Mouse (Mus musculus) megakaryocyte progenitor cell, adult 5-6 weeks (primary cell): ENCODE measurements around the gene Zfp398. TPM values are rescaled to one million over a fixed set of nuclear protein-coding genes. Genes with fewer than 3 reads are reported as not detected.
A peak's percentile ranks its signal among the peaks of the same experiment; 100 is the strongest.

Experiments used
- ATAC-seq: replicated peaks from 2 replicates; pipeline ENCODE4 v1.8.0; 2016; ENCODE audit warnings: mild to moderate bottlenecking, moderate TSS enrichment, inconsistent platforms; ENCODE audit not compliant: poor library complexity
- total RNA-seq, 2 experiments: library from RNA; stranded (forward) in 1 of 2; stranded (reverse) in 1 of 2; fragments of 157-497, 149-512 nt in 1 of 2; fragments of 200-1000 nt in 1 of 2; gene quantifications; 2 replicates each; pipeline versions ENCODE4 v1.2.3 to v1.2.4; 2015 to 2017

Zfp398 gene
- total RNA-seq, 2 experiments from 2014 or later, result 13.7 to 24.0 TPM

GRCm38 (mm10) chr6:47888812-47889383 is 53.4 kb downstream of the Zfp398 start:
- ATAC-seq, result peak; percentile 26; the same call in 1 of the 2 replicates

DNA sequence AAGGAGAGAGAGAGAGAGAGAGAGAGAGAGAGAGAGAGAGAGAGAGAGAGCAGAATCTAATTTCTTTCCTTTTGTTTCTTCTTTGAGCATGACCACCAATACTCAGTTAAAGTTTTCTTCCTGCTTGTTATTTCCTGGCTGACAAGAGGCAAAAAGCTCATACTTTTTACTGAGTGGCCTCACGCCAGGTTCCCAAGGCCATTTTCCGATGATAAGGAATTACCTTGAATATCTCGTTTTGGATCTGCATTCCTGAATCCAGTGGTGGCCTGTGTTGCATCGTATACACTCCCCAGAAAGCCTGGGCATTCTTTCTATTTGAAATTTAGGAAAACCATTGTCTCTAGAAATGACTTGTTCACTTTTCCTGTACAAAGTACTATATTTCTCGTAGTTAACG is 64.0 kb downstream of the Zfp398 start:
- ATAC-seq, result no peak

- no peak for ATAC-seq
Measured at GRCm38 (mm10) chr6:47903587-47903986, 68.1 kb downstream of the Zfp398 start.

DNA sequence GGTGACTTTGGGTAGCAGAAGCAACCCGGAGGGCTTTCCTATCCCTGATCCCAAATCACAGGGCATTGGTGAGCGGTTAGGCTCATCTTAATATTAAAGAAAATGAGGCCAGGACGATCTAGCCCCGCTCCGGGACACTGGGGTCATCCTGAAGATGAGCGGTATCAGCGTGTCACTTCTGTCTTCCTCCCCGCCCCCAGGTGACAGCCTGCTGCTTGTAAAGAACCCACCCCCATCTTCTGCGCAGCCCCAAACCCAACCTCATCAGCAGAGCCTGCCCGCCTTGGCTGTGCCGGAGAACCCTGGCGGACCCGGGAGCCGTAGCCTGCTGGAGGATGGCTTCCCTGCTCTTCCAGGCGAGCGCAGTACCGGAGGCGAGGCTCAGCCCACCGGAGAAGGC is 68.9 kb downstream of the Zfp398 start:
- ATAC-seq, result no peak

- ATAC-seq, result no peak
Measured at GRCm38 (mm10) chr6:47904917-47905695, 69.6 kb downstream of the Zfp398 start.

GRCm38 (mm10) chr6:47906326-47906725 is 70.9 kb downstream of the Zfp398 start:
- ATAC-seq, result no peak

DNA sequence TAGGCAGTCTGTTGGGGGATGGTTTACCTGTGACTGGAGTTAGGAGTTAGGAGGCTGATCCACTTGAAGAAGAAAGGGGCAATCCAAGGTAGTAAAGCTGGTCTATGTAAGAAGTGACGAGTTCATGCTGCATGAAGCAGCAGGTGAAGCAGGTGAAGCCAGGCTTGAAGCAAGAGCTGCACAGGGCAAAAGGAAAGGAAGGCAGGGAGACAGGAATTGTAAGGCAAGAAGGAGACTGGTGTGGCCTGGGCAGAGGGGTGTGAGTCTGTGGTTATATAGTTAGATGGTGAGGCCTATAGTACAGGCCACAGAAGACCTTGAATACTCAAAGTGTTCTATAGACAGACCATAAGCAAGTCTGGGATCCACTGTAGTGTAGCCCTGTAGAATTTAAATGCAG is 73.5 kb downstream of the Zfp398 start:
- no peak for ATAC-seq

- ATAC-seq, result 0 out of 2 replicates have a peak, but pooled peaks have one; percentile 26
Measured at GRCm38 (mm10) chr6:47911650-47912049, 76.2 kb downstream of the Zfp398 start.

DNA sequence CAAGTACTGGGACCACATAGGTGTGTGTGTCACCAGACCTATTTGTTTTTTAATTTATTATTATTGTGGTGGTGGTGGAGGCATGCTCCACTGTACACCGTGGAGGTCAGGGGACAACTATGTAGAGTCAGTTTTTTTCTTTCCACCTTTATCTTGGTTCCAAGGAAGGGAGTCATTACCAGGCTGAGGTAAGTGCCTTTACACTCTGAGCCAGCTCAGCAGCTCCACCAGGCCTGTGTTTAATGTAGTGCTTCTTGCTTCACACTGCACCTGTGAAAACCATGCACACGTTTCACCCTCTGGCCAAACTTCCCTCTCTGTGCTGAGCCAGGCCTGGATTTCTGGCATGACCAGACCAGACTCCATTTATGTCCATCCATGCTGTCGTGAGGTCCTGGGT is 77.5 kb downstream of the Zfp398 start:
- ATAC-seq, result no peak

DNA sequence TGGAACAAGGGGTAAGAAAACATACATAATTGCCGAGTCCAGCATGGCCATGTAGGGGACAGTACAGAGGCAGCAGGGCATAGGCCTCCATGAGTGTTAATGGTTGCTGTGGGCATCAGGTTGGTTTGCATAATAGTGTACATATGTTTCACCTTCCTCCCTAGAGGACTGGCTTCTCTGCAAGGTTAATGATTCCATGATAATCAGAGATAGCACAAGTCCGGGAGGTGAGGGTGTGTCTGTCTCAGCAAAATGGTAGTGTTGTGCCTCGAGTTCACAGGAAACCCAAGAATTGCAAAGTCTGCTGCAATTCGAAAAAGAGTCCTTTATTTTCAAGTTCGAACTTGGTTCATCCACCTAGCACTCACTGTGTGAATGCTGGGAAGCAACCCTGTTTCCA is 81.6 kb downstream of the Zfp398 start:
- ATAC-seq, result no peak

DNA sequence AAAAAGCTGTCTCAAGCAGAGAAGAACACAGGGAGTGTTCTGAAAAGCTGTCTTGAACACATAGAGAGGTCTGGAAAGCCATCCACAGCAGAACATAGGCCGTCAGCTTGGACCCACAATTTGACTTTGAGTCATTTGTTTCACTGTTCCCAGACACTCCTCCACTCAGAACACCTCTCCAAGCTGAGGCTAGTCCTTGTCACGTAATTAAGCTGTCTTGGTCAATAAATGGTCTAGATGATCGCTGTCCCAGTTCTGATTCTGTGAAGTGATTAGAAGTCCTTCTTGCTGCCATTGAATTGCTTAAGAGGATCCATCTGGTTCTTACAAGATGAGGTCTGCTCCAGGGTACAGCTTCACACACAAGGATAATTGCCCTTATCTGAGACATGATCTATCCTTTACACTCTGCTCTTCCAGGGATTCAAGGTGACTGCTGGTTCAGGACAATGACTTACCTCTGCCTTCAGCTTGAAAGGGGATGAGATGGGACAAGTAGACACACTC is 83.4 kb downstream of the Zfp398 start:
- no peak for ATAC-seq

GRCm38 (mm10) chr6:47919646-47920446 is 84.4 kb downstream of the Zfp398 start:
- ATAC-seq, result peak; percentile 7; the same call in 1 of the 2 replicates

GRCm38 (mm10) chr6:47920447-47921340 is 85.2 kb downstream of the Zfp398 start, which contains the start of gene Zfp212:
TSS of gene Zfp212 (plus strand) at chr6:47920476.
- peak; percentile 92 for ATAC-seq

Other genes with a start within 250 kb of the Zfp398 start
- 262 and 287 TPM in 2 replicates for gene Ezh2, start 240.3 kb upstream of the Zfp398 start, total RNA-seq (2015)
- 166 and 170 TPM in 2 replicates for gene Ezh2, start 240.3 kb upstream of the Zfp398 start, total RNA-seq (2017)
- gene Pdia4, start 22.2 kb upstream of the Zfp398 start, total RNA-seq (2015), result 158 and 161 TPM in 2 replicates
- gene Pdia4, start 22.2 kb upstream of the Zfp398 start, total RNA-seq (2017), result 480 and 490 TPM in 2 replicates
- gene Zfp786, start 4.8 kb upstream of the Zfp398 start, total RNA-seq (2015), result 0.81 and 1.5 TPM in 2 replicates
- gene Zfp786, start 4.8 kb upstream of the Zfp398 start, total RNA-seq (2017), result 2.3 and 2.7 TPM in 2 replicates
- 6.5 and 7.6 TPM in 2 replicates for gene Zfp282, start 41.5 kb downstream of the Zfp398 start, total RNA-seq (2015)
- gene Zfp282, start 41.5 kb downstream of the Zfp398 start, total RNA-seq (2017), result 10.9 and 12.2 TPM in 2 replicates
- gene Zfp212, start 84.8 kb downstream of the Zfp398 start, total RNA-seq (2015), result 6.5 and 6.6 TPM in 2 replicates
- 6.8 and 10.4 TPM in 2 replicates for gene Zfp212, start 84.8 kb downstream of the Zfp398 start, total RNA-seq (2017)
- 3.7 and 4.8 TPM in 2 replicates for gene Zfp956, start 117.7 kb downstream of the Zfp398 start, total RNA-seq (2015)
- 8.9 and 9.6 TPM in 2 replicates for gene Zfp956, start 117.7 kb downstream of the Zfp398 start, total RNA-seq (2017)
- gene Zfp777, start 213.2 kb downstream of the Zfp398 start, total RNA-seq (2015), result 7.9 and 9.9 TPM in 2 replicates
- 23.0 and 40.7 TPM in 2 replicates for gene Zfp777, start 213.2 kb downstream of the Zfp398 start, total RNA-seq (2017)